Mouse (Mus musculus): ENCODE results near the gene Schip1.

- TF ChIP-seq CTCF (conservative IDR thresholded peaks at IDR 0.05; ENCODE audit: insufficient read depth, insufficient read length, low read depth, low read length) (no peak), POLR2A (IDR thresholded peaks at IDR 0.05; ENCODE audit: low read depth, low read length) (no peak)
These were observed 553.1 kb downstream of the Schip1 start for GRCm38 (mm10) chr3:68617708-68618107.

Measured in kidney, adult 2 months (tissue).